Mouse (Mus musculus) intestine, embryonic 16.5 days (tissue): ENCODE results near the gene Phpt1. TPM values are rescaled to one million over a fixed set of nuclear protein-coding genes. Genes with fewer than 3 reads are reported as not detected.

Experiments used
- ATAC-seq: fragments of 200-750 bp; cut with Nextera tagmentation; 2 replicates; pipeline ENCODE4 v1.8.0; 2017; ENCODE audit warnings: moderate TSS enrichment, moderate library complexity
- H3K27ac ChIP-seq: fragments of 300-500 bp; sonication (generic); 2 replicates; pipeline ENCODE4 v1.5.1; 2014; ENCODE audit warnings: mild to moderate bottlenecking, low read length
- H3K27me3 ChIP-seq: fragments of 300-500 bp; sonication (generic); replicated peaks from 2 replicates; pipeline ENCODE4 v1.6.1; 2014; ENCODE audit warnings: low read length, control low read depth, mixed read lengths; ENCODE audit not compliant: control insufficient read depth, insufficient read depth
- H3K36me3 ChIP-seq: fragments of 300-500 bp; sonication (generic); 2 replicates; pipeline ENCODE4 v1.6.1; 2014; ENCODE audit warnings: low read length, control low read depth; ENCODE audit not compliant: control insufficient read depth, insufficient read depth
- H3K4me1 ChIP-seq: fragments of 300-500 bp; sonication (generic); 2 replicates; pipeline ENCODE4 v1.6.1; 2014; ENCODE audit warnings: low read length, control low read depth, mixed read lengths; ENCODE audit not compliant: control insufficient read depth, insufficient read depth
- H3K4me2 ChIP-seq: fragments of 300-500 bp; sonication (generic); 2 replicates; pipeline ENCODE4 v1.6.1; 2014; ENCODE audit warnings: low read depth, low read length, control low read depth
- H3K4me3 ChIP-seq: fragments of 300-500 bp; sonication (generic); 2 replicates; pipeline ENCODE4 v1.5.1; 2014; ENCODE audit warnings: mild to moderate bottlenecking, low read length
- H3K9ac ChIP-seq: fragments of 300-500 bp; sonication (generic); 2 replicates; pipeline ENCODE4 v1.6.1; 2014; ENCODE audit warnings: low read depth, low read length
- H3K9me3 ChIP-seq: fragments of 300-500 bp; sonication (generic); 2 replicates; pipeline ENCODE4 v1.6.1; 2016; ENCODE audit warnings: low read length, control low read depth; ENCODE audit not compliant: control insufficient read depth
- WGBS: fragments of 180-500 bp; shearing (Covaris S2); extraction: QIAGEN DNeasy Blood & Tissue Kit; methylation state at CpG from one replicate; pipeline ENCODE4 v1.1.7; 2014; 5-methylcytosine and 5-hydroxymethylcytosine counted together
- polyA plus RNA-seq: library from polyadenylated mRNA; unstranded; fragments of >200 nt; fragmentation: Nextera tagmentation; extraction: Ambion mirVana; gene quantifications from 2 replicates; pipeline ENCODE4 v1.2.1, GENCODE M21; 2015

Gene Phpt1
- polyA plus RNA-seq, 1 experiment from 2014 or later: 176 TPM

DNA sequence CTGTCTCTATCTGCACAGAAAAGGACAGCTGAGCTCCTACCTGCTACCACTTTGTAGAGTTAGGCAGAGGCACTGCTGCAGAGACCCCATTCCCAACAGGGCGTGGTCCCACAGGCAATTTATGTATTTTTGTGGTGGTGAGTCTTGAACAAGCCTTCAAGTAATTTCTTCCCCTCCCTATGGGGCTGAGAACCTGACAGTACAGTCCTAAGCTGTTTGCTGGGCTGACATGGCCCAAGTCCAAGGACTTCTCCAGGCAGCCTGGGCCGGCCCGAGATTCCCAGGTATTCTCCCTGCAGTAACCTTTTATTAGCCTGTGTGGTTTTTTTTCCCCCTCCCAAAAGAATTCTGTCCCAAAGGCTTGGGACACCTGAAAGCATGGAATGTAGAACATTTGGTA, 9.1 kb upstream of the Phpt1 start:
- Histone ChIP-seq H3K36me3 (peaks cover 6% of the 10 kb centered on the region; the same call in 1 of the 2 replicates), H3K9ac (no peak overlapping the region), H3K4me3 (no peak overlapping the region), H3K4me1 (peaks cover 39% of the 10 kb centered on the region), H3K27ac (no peak overlapping the region), H3K9me3 (no peaks in the 10 kb centered on the region), H3K4me2 (no peak overlapping the region), H3K27me3 (peaks cover 15% of the 10 kb centered on the region)
- ATAC-seq: no peak
- 77% methylated on average over 3 of the region's 3 CpGs for WGBS

DNA sequence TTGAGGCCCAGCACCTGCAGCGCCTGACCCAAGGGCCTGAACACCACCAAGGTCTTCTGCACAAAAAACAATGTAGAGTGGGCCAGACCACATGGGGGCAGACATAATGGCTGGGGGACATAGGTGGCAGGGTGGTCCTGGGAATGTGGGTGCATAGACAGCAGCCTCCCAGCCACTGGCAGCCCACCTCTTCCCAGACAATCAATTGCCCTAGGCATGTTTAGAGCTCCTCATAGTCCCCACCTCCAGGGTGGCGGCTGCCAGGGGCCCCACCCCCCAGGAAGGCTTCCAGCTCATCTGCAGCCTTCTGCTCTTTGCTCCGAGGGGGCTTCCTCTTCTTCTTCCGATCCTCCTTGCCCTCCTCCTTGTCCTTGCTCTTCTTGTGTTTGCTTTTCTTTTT, 8.5 kb upstream of the Phpt1 start:
- no peak overlapping the region for H3K9ac ChIP-seq

DNA sequence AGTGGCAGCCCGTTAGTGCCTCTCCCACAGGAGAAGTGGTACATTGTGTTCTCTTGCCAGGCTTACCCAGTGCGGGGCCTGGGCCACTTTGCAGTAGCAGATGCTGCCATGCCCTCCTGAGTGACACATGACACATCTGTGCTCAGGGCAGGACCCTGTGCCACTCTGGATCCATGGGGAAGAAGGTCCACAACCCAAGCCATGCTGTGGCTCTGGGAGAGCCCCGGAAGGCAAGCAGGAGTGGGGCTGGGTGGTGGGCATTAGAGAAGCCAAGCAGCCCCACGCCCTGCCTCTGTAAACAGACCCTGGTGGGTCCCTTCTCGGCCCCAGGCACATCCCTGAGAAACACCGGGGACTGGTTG, 8.1 kb upstream of the Phpt1 start:
- H3K4me1 ChIP-seq: peaks cover 48% of the 10 kb centered on the region
- no peak overlapping the region for H3K9ac ChIP-seq
- H3K27me3 ChIP-seq: peaks cover 26% of the 10 kb centered on the region
- no peak overlapping the region for H3K4me3 ChIP-seq
- H3K9me3 ChIP-seq: 0 out of 2 replicates have a peak, but pooled peaks cover 4% of the 10 kb centered on the region
- peaks cover 6% of the 10 kb centered on the region; the same call in 1 of the 2 replicates for H3K36me3 ChIP-seq
- no peak overlapping the region for H3K27ac ChIP-seq
- no peak overlapping the region for H3K4me2 ChIP-seq
- WGBS: 68% methylated on average over 6 of the region's 6 CpGs
- no peak for ATAC-seq

More for the DNA sequence above, 8.5 kb upstream of the Phpt1 start:
- Histone ChIP-seq H3K9me3 (0 out of 2 replicates have a peak, but pooled peaks cover under 1% of the 10 kb centered on the region), H3K27me3 (peaks cover 21% of the 10 kb centered on the region), H3K4me3 (no peak overlapping the region), H3K36me3 (peaks cover 6% of the 10 kb centered on the region; the same call in 1 of the 2 replicates), H3K4me1 (peaks cover 43% of the 10 kb centered on the region), H3K4me2 (no peak overlapping the region), H3K27ac (no peak overlapping the region)
- ATAC-seq: no peak
- 51% methylated on average over 4 of the region's 4 CpGs for WGBS

DNA sequence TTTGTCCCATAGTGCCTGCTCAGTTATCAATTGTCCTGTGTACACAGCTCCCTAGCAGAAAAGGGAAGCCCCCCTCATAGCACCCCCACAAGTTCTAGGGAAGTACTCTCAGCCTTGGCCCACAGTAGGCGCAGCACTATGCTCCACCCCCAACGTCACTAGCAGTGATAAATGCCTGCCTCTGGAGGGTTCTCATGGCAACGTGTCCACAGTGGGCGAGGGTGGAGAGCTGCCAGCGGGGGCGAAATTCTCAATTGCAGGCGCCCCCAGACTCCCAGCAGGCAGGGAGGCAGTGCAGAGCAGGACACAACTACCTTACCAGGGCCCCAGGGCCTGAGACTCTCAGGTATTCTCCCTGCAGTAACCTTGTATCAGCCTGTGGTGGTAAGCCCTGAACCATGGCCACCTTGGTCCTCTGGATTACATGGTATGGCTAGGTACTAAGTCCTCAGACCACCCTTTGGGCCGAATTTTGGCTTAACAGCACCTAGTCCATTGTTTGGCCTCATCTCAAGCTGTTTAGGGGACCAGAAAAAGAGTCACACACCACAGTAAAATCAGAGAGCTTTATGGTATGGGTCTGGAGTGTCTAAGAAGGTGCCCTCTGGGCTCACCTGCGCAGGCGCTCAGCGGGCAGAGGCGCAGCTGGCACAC, 7.6 kb upstream of the Phpt1 start:
- 44% methylated on average over 12 of the region's 12 CpGs for WGBS
- Histone ChIP-seq H3K4me3 (no peak overlapping the region), H3K27ac (no peak overlapping the region), H3K9me3 (0 out of 2 replicates have a peak, but pooled peaks cover 4% of the 10 kb centered on the region), H3K36me3 (peaks cover 6% of the 10 kb centered on the region; the same call in 1 of the 2 replicates), H3K9ac (no peak overlapping the region), H3K27me3 (peaks cover 31% of the 10 kb centered on the region), H3K4me1 (peaks cover 53% of the 10 kb centered on the region), H3K4me2 (no peak overlapping the region)
- no peak for ATAC-seq

DNA sequence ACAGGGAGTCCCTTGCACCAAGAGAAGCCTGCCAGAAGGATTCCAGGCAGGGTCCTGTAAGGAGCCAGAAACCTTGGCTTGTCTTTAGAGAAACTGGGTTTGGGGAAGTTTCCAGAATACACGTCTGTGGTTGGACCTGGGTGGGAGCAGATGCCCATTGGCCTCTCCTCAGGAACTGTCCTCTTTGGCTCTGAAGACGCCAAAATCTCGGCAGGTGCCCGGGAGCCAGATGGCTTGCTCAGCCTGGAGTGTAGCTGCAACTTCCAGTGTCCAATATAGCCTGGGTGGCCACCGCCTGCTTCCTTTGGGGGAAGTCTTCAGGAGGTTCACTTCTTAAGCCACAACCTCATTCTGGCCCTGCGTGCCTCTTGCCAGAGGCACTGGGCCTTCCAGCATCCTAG, 6.9 kb upstream of the Phpt1 start:
- H3K27ac ChIP-seq: no peak overlapping the region
- H3K36me3 ChIP-seq: peaks cover 6% of the 10 kb centered on the region; the same call in 1 of the 2 replicates
- peaks cover 38% of the 10 kb centered on the region for H3K27me3 ChIP-seq
- 0 out of 2 replicates have a peak overlapping the region, but pooled peaks have one; percentile 19 for H3K9ac ChIP-seq
- ATAC-seq: no peak
- 30% methylated on average over 6 of the region's 6 CpGs for WGBS
- H3K9me3 ChIP-seq: 0 out of 2 replicates have a peak, but pooled peaks cover 4% of the 10 kb centered on the region
- peak overlapping the region; percentile 19; the same call in 1 of the 2 replicates for H3K4me2 ChIP-seq
- H3K4me1 ChIP-seq: peaks cover 59% of the 10 kb centered on the region
- H3K4me3 ChIP-seq: peak overlapping the region; percentile 48; the same call in 1 of the 2 replicates

DNA sequence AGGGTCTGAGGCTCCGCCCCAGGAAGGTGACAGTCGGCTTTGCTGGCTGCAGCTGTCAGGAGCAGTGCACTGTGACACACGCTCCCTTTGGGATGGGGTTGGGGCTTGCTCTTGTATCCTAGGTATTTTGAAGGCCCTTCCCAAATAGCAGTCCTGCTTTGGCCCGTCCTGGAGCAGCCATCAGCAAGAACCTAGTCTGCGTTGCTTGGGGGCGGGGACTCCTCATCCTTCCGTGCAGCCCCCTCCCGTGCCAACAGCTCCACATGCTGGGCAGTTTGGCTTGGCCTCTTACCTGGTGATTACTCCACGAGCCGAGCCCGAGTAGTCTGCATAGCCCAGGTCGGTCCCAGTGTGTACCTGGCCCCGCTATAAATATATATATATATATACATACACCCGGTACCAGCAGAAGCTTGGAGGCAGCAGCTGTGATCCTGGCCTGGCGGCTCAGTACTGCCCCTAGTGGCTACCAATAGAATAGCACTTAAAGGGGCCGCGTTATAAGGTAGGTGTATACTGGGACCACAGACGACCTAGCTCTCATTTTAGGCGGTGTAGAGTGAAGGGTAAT, 6.4 kb upstream of the Phpt1 start, which contains the start of gene Ajm1:
Gene Ajm1, minus strand, starts transcription at position 464 of the 571 bp plus-strand sequence.
- H3K36me3 ChIP-seq: 0 out of 2 replicates have a peak, but pooled peaks cover 6% of the 10 kb centered on the region
- H3K4me1 ChIP-seq: peaks cover 62% of the 10 kb centered on the region
- peak within 1 kb of the TSS; percentile 84 for H3K4me2 ChIP-seq
- H3K27me3 ChIP-seq: peaks cover 43% of the 10 kb centered on the region
- H3K4me3 ChIP-seq: peak within 1 kb of the TSS; percentile 48
- 0 out of 2 replicates have a peak, but pooled peaks cover 4% of the 10 kb centered on the region for H3K9me3 ChIP-seq
- 5% methylated on average over 19 of the region's 19 CpGs for WGBS
- peak; percentile 41 for ATAC-seq
- H3K27ac ChIP-seq: no peak within 1 kb of the TSS
- H3K9ac ChIP-seq: peak within 1 kb of the TSS; percentile 55

DNA sequence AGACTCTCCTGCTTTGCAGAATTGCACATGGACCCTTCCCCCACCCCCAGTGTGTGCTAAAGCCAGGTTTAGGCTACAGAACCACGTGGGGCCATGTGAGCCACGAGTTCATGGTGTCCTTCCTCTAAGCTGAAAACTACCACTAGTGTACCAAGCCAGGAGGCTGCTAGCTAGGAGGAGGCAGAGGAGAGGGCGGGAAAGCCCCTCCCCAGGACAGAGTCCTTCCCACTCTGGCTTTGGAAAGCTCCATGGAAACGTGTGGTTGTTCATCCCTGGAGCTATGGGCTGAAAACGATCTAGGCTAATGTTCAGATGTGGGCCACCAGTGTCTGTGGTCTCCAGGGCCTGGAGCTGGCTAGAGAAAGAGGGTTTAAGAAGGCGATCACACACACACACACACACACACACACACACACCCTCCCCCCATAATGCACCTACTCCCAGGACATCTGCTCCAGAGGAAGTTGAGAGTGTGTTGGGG, 5.6 kb upstream of the Phpt1 start:
- 0 out of 2 replicates have a peak, but pooled peaks have one; percentile 6 for ATAC-seq

DNA sequence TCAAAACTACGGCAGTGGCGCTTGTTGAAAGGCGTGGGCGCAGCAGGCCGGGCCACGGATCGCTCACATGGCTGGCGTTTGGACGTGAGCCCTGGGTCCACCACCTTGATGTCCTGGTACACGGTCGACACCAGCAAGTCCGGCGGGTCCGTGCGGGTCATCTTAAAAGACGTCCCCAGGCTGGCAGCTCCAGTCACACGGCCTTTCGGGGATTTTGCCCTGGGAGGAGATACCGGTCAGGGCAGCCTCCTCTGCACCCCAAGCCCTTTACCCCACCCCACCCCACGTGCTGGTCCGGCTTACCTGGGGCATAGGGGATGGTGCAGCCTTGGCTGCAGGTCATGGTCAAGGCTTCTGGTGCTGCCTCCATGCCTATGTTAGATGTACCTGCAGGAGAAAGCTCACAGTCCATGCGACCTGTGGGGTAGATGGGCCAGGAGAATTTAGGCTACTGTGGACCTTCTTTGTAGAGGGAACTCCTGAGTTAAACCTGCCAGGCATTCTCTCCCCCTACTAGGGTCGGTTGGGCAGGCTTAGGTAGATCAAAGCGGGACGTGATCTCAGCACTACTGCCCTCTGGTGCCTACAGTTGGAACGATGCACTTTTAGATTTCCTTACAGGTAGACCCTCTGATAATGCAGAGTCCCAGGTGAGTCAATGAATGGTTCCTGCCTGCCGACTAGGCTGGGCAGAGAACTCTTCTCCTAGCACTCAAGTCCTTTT, 4.9 kb upstream of the Phpt1 start:
- Histone ChIP-seq H3K27me3 (peaks cover 49% of the 10 kb centered on the region), H3K4me3 (peak overlapping the region; percentile 36), H3K9me3 (0 out of 2 replicates have a peak, but pooled peaks cover 4% of the 10 kb centered on the region), H3K4me2 (peak overlapping the region; percentile 62), H3K4me1 (peaks cover 73% of the 10 kb centered on the region), H3K9ac (peak overlapping the region; percentile 54), H3K27ac (no peak overlapping the region), H3K36me3 (0 out of 2 replicates have a peak, but pooled peaks cover under 1% of the 10 kb centered on the region)
- 6% methylated on average over 27 of the region's 27 CpGs for WGBS
- peak; percentile 17 for ATAC-seq

More for the DNA sequence above, 5.6 kb upstream of the Phpt1 start:
- 0 out of 2 replicates have a peak, but pooled peaks cover 4% of the 10 kb centered on the region for H3K9me3 ChIP-seq
- no peak overlapping the region for H3K27ac ChIP-seq
- H3K36me3 ChIP-seq: 0 out of 2 replicates have a peak, but pooled peaks cover 6% of the 10 kb centered on the region
- peaks cover 49% of the 10 kb centered on the region for H3K27me3 ChIP-seq
- peak overlapping the region; percentile 55; the same call in 1 of the 2 replicates for H3K9ac ChIP-seq
- 44% methylated on average over 6 of the region's 6 CpGs for WGBS
- no peak overlapping the region for H3K4me2 ChIP-seq
- H3K4me1 ChIP-seq: peaks cover 68% of the 10 kb centered on the region
- no peak overlapping the region for H3K4me3 ChIP-seq
